Mouse (Mus musculus) kidney, postnatal 10 days (tissue): ENCODE measurements around the gene Calm1.
A peak's percentile ranks its signal among the peaks of the same experiment; 100 is the strongest.
"Not testable (repeated sequence)": the region's sequence is repeated elsewhere in the genome, so short reads cannot be mapped to it uniquely, and the experiment has no call there.

Experiments used
- DNase-seq: peaks from one replicate; pipeline ENCODE4 v3.0.0; 2021; ENCODE audit warnings: mixed read lengths

The Calm1 gene

DNA sequence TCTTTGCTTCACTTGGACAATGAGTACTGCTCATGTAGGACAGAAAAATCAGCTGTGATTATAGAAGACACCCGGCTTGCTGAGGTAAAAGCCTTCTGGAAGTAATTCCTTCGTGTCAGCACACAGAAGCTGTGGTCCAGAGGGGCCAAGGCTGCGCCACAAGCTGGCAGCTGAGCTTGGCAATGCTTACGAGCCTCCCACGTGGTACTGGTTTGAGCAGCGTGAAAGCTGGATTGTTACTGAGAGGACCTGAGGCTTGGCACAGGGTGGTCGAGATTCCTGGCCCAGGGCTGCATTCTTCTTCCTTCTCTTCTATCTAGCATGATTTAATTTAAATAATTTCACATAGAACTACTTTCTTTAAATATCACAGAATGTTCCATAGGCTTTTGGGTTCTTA, 2.4 kb upstream of the Calm1 start:
- no peak for DNase-seq

DNA sequence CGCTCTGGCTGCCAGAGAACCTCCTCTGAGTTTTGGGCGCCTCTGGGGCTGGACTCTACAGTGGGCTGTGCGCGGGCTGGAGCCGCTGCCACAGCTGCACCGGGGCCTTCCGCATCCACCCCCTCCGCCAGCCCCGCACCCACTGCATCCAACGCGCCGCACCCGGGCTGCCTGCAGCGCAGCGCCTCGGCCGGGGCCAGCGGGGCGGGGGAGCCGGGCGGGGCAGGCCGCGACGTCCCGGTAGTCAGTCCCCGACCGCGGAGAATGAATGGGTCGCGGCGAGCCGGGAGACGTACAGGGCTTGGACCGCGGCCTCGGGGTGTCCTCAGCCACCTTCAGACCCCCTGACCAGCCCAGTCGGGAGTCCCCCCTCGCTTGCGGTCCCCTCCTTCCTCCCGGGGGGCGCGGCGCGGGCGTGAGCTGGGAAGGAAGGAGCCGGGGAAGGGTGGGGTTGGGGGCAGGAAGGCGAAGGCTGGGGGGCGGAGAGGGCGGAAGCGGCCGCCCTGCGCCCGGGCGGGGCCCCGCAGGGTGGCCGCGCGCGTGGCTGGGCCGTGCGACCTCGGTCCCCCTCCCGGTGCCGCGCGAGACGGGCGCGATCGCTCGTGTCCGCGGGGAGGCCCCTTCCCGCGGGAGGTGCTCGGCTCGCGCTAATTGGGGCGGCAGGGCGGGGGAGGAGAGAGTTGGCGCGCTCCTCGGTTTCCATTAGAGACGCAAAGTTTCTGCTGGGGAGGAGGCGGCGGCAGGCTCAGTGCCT, 833 bp downstream of the Calm1 start:
- peak; percentile 82 for DNase-seq

DNA sequence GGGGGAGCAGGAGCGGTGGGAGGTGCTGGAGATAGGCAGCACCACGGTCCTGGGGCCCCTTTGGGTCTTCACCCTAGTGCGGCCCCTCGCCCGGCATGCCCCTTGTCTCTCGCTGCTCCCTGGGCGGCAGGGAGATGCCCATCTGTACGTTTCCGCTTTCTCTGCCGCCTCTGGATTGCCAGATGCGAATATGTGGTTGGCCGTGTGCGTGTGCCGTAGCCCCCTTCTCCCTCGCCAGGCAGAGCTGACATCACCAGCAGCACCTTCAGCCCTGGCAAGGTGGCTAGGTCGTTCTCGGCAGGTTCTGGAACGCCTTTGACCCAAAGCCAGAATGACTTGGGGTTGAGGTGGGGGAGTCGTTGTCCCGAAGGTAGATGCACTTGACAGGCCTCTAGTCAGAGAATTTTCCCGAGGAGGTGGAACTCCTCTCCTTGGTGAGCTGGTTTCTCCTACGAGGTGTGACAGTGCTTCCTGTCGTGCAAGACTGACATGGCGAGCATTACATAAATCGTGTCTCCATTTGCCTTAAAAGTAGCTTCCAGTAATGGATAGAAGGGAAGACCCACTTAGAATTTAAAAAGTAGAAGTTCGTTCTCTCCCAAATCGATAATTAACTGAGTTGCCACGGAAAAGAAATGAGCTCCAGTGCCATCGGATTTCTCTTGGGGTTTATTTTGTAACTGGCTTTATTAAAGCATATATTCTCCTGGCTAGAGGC, 1.6 kb downstream of the Calm1 start:
- DNase-seq: no peak

DNA sequence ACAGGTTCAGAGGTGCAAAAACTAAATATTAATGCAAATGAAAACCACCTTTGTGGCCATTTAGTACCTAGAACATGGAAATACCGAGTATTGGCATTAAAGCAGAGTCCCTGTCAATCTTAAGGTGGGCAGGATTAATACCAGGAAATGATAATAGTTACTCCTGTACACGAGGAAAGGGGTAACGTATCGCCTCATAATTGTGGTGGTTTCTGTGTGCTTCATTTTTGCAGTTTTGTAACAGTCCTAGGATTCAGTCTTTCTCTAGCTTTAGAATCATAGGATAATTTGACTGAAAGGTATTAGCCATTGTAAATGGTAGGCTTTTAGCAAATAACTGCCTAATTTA, 2.1 kb downstream of the Calm1 start:
- DNase-seq: no peak

DNA sequence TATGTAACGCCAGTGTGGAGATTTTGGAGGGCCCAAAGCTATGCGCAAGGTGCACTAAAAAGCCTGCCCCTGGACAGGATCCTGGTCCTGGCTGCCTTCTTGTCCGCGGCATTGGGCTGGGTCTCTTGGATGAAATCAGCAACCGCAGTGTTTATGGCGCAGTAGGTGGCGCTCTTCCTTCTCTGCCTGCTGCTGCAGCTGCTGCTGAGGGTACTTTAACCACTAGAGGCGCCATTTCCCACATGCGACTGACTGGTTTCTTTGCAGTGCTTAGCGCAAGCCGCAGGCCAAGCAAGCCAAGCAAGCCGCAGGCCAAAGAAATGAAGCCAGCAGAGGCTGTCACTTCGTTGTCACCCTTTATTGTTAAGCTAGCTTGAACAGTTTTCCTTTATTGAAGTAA, 2.6 kb downstream of the Calm1 start:
- peak; percentile 97 for DNase-seq

DNA sequence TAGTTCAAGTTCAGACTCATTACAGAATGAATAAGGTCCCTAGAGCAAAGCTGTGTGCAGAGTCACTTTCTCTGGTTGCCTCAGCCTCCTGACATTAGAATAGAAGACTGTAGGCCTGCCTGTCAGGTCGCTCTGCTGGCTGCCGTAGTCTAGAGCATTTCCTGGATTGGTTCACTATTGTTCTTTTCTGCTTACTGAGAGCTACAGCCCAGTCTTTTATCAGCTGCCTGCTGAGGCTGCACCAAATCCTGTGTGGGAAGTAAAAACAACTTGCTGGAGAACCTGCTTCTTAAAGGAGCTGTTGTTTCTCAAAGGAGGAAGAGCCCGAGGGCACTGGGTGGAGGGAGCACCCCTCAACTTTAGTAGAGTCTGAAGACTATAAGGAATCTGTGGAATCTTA, 4.5 kb downstream of the Calm1 start:
- no peak for DNase-seq

DNA sequence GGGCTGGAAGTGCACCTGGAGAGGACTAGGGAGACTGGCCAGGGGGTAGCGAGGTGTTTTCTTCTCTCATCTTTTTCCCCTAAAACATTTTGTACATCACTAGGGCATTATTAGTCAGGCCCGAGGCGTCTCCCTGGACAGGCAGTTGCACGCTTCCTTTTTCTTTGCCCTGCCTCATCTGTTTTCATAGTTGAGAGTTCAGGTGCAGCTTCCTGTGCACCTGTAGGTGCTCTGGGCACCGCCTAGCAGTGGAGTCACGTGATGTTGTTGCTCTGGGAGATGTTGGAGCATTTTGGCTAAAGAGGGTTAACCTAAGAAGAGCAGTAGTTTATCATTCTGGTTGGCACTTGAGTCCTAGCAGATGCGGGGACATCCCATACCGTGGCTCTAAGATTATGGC, 5.9 kb downstream of the Calm1 start:
- DNase-seq: no peak

DNA sequence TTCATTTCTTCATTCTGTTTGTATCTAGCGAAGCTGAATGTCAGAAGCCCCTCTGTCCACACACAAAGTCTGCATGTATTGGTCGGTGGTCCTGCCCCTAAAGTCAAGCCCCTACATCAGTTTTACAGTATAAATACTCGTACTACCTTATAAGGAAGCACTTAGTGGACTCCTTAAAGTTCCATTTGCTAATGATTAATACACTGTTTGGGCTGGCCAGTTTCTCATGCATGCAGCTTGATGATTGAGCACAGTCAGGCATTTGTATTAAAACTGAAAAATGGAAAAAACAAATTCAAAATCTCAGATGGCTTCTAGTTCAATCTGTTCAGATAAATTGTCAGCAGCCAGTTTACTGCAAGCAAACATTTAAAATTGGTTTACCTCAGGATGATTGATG, 7.3 kb downstream of the Calm1 start:
- DNase-seq: no peak

DNA sequence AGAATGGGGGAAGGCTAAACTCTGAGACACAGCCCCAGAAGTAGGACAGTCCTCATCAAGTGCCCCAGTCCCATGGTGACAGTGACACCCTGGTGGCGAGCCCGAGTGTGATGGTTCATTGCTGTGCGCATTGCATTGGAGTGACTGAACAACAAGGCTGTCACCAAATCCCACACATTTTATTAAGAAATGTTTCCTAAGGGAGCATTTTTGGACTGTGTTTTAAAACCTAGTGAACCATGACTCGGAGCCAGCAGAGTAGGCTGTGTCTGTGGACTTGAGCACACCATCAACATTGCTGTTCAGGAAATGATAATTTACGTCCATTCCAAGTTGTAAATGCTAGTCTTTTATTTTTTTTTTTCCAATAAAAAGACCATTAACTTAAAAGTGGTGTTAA, 7.7 kb downstream of the Calm1 start:
- peak; percentile 42 for DNase-seq

DNA sequence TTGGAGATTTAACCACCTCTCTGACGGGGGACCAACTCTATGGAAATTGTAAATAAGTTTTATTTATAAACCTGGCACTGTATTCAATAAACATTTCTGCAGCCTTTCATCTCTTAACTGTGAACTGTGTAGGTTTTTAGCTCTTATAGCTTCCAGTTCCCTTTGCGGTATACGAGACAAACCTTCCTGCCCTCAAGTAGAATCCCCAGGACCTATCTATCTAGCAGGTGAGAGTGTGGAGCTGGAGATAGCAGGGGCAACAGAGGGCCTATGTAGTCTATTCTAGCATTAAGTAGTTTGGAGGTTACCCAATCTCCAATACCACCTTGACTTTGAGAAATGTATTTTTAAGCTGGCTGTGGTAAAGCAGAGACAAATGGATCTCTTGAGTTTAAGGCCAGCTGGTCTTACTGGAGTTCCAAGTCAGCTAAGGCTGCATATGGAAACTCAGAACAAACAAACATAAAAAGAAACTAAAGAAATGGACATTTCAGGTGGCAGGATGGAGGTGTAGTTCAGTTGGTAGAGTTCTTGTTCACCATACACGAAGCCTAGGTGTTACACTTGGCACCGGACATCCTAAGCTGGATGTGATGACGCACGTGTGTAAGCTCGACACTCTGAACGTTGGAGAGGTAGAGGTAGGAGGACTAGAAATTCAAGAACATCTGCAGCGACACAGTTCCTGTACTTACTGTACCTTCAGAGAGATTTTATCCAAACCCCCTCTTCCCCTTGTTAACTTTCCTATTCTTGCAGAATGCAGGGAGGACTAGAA, 10.7 kb downstream of the Calm1 start:
- DNase-seq: no peak

DNA sequence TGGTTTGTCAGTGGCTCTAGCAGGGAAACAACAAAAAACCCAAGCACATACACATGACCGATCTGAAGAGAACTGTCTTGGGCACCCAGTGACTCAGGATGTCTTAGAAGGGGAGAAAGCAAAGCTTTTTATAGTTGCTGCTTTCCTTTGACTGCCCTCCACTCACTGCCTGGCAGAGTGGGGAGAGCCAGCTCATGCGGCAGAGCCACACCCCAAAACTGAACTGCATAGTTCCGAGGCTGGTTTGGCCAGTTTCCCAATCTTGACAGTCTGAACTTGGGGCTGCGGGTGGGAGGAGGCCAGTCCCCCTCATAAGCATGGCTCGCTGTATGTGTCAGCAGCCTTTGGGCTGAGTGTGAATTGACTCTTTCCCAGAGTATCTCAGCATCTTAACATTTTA, 11.7 kb downstream of the Calm1 start:
- peak; percentile 46 for DNase-seq

DNA sequence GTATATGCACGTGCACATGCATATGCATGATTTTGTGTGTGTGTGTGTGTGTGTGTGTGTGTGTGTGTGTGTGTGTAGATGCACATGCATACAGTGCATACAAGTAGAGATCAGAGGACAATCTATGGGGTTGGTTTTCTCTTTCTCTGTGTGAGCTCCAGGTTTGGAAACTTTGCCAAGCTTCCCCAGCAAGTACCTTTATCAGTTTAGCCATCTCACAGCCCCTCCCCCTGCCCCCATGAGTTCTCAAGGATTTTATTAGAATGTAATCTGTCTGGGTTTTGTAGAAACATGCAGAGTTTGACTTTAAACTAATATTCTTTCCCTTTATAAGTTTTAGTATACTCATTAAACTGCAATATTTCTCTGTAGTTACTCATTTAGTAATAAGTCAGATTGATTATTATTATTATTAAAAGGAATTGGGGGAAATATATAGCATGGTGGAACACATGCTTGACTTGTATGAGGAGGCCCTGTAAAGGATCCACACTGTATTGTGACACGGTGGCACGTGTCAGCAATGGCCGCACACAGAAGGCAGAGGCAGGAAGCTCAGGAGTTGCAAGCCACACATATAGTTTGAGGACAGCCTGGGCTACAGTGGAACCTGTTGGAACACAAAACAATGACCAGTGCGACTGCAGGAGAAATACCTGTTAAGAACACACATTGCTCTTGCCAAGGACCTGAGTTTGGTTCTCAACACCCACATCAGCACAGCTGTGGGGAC, 12.4 kb downstream of the Calm1 start:
- no peak for DNase-seq

DNA sequence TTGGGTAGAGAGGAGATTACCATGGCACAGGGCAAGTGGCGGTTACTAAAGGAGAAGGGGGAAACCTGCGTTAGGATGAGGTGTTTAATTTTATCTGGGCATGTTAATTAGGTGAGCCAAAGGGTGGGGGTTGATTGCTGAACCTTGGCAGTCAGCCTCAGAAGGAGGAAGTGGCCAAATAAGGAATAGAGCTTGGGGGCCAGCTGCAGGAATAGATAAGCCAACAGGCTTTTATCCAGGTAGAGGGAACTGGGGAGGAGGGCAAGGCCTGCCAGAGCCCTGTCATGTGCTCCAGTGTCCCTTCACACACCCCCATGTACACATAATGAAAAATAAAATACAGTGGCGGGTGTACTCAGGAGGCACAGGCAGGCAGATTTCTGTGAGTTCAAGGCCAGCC, 13.2 kb downstream of the Calm1 start:
- DNase-seq: no peak

DNA sequence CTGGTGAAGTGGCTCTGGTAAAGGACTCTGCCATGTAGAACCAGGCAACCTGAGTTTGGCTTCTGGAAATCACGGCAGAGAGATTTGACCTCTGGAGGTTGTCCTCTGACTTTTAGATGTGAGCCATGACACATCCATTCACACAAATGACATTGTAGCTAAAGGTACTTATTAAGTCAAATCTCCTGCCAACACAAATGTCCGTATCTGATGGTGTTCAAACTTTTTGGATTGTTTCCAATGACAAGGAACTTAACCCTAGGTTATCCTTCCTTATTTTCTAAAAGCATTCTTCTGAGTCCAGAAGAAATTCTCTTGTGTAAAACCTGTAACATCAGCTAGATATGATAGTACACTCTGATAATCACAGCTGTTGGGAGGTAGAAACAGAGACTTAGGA, 13.9 kb downstream of the Calm1 start:
- no peak for DNase-seq

DNA sequence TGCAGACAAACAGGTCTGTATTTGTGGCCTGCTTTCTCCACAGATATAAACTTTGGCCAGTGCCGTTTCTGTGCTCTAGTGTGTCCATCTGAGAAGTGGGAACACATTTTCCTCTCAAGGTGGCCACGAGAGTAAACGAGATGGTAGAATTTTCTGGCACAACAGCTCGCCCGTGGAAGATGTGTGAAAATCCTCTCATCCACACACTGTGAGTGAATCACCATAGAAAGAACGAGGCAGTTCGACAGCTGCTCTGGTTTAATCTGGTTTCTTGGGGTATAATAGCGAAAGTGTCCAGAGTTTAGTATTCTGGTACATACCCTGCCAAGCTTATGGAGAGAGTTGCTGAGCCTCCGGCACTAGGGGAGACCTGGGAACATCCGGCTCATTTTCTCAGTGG, 14.9 kb downstream of the Calm1 start:
- DNase-seq: no peak

DNA sequence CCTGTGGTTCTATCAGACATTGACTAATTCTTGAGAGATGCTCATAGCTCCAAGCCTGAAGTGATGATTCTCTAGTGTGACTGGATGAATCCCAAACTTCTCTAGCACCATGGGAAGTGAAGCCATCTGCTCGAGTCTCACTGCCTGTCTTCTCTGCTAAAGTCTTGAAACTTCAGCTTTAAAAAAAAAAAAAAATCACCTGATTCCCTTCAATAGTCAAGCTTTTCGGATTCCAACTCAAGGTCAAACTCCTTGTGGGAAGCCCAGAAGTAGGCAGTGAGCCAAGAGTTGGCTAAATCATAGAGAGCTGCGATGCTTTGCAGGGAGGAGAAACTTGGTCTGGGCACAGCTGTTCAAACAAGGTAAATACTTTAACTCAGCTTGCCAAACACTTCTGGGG, 15.5 kb downstream of the Calm1 start:
- peak; percentile 69 for DNase-seq

DNA sequence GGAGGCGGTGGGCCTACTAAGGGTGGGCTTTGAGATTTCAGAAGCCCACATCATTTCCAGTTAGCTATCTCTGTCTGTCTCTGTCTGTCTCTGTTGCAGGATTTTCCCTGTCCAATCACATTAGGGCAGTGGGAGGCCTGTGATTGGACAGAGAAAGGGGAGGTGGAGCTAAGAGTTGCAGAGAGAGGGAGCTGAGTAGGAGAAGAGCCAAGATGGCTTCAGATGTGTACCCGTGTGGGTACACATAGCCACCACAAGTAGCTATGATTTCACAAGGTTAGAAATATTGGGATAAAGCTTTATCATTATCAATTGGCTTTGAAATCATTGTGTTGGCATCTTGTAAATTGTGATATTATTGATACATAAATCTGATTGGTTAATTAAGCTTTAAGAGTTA, 17.9 kb downstream of the Calm1 start:
- DNase-seq: not testable (repeated sequence)

DNA sequence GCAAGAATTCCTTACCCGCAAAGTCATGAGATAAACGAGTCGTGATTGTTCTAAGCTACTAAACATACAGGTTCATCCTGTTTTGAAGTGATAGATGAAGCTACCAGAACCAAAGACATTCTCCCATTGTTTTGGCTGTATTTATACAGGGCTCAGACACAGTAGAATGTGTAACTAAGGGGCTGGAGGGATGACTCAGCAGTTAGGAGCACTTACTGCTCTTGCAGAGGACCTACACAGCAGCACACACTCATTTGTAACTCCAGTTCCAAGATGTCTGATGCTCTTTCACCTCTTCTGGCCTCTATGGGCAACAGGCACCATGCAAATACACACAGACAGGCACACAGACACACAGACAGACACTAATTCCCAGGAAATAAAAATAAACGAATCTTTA, 20.8 kb downstream of the Calm1 start:
- DNase-seq: no peak

DNA sequence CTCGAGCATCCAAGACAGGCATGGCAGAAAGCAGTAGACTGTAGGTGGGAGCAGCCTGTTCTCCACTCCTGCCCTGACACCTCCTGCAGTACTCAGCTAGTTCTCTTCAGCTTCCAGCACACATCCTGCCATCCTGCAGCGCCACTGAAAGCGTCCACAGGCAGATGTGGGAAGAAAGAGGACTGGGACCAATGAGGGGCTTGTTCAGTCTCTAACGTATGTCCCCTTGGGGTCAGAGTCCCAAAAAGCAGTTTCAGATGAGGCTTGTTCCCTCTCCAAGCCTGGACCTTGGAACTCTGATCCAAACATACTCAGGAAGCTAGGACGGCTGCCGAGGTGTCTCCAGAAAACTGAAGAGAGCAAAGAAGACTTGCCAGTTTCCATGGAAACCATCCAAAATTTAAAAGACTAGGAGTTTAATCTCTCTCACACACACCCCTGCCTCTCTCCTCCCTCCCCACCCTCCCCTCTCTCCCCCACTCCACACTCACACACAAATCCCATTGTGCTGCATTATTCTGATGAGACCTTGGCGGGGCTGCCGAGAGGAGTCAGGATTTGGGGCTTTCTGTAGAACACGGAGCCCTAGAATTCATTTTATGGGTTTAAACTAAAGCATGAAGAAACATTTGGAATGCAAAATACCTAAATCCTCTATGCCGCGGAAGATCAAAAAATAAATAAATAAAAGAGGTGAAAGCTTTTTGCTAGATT, 22.5 kb downstream of the Calm1 start:
- no peak for DNase-seq

DNA sequence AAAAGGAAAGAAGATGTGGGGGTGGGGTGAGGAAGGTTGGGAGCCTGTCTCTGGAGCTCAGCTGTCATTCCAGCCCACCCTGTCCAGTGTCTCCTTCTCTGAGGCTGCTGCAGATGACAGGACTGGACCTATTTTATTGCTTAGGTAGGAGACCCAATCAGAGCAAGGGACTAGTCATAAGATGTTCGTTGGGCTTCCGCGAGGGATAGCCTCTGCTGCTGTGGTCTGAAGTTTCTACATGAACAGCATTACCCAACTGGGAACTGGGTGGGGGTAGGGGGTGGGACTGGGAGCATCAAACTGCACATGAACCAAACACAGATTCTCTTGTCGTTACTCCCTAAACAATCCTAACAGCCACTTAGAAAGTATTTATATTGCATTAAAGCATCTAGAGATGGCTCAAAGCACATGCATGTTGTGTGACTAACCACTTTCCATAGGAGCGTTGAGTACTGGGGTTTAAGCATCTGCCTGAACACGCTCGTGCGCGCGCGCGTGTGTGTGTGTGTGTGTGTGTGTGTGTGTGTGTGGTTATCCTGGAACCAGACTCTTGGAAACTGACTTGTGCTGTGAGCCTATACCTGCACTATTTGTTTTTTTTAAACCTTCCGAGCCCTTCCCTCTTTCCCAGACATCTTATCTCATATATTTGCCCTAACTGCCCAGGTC, 23.2 kb downstream of the Calm1 start:
- no peak for DNase-seq

DNA sequence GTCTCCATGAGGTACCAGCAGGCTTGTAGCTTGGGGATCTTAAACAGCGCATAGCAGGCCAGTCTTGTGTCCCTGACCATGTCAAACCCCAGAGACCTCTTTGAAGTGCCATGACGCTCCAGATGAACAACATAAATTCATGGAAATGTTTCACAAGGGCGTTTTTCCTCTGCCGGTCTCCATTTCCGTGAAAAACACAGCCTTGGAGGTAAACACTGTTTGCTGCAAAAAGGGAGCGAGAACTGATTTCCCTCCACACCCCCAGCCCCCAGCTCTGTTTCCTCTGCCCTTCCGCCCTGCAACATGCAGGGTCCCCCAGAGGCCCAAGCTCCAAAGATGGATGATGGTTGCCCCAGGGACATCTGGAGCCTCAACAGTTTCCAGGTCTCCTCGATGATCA, 24.3 kb downstream of the Calm1 start:
- DNase-seq: peak; percentile 51

DNA sequence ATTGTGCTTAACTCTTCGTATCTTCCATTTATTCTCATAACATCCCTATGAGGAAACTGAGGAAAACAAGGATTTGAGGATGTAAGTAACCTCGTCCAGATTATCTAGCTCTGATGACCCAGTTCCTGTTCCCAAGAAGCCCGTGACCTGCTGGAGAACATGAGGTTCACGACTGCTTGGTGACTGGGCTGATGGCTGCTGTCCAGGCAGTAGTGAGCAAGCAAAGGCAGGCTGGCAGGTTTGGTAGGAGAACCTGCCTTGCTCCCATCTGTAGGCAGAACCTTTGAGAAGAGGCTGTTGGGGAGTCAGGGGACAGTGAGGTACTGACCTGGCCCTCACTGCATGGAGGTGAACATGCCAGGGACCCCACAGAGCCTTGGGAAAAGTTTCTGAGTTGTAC, 26.0 kb downstream of the Calm1 start:
- no peak for DNase-seq
